Mouse (Mus musculus) small intestine, adult 2 months (tissue): ENCODE data around the gene Mmp10.

Experiments used
- CTCF ChIP-seq: fragments of 200-500 bp; IDR thresholded peaks from 2 replicates; pipeline ENCODE4 v1.5.1; 2012; ENCODE audit warnings: low read depth, mild to moderate bottlenecking, control low read depth, inconsistent platforms, low read length, moderate library complexity, mixed read lengths; ENCODE audit not compliant: insufficient replicate concordance, insufficient read length; ENCODE audit errors: extremely low read depth
- POLR2A ChIP-seq: fragments of 200-500 bp; IDR thresholded peaks from 2 replicates; pipeline ENCODE4 v1.6.1; 2012; ENCODE audit warnings: low read depth, mild to moderate bottlenecking, control low read depth, inconsistent platforms, low read length, moderate library complexity

- no peak for TF ChIP-seq CTCF
- no peak for TF ChIP-seq POLR2A
These were observed 1.0 kb upstream of the Mmp10 start for GRCm38 (mm10) chr9:7501138-7501537.
